Mouse (Mus musculus) kidney, adult 2 months (tissue): Measurements from ENCODE around the gene Elk3.
A peak's percentile ranks its signal among the peaks of the same experiment; 100 is the strongest.

Source experiments
- CTCF ChIP-seq: fragments of 200-500 bp; conservative IDR thresholded peaks from 2 replicates; pipeline ENCODE4 v1.5.1; 2011; ENCODE audit warnings: low read depth, mild to moderate bottlenecking, control low read depth, low read length, moderate library complexity, mixed read lengths; ENCODE audit not compliant: insufficient read depth, insufficient read length
- POLR2A ChIP-seq: fragments of 200-500 bp; IDR thresholded peaks from one replicate; pipeline ENCODE4 v1.6.1; 2011; ENCODE audit warnings: low read depth, low read length, control low read depth

DNA sequence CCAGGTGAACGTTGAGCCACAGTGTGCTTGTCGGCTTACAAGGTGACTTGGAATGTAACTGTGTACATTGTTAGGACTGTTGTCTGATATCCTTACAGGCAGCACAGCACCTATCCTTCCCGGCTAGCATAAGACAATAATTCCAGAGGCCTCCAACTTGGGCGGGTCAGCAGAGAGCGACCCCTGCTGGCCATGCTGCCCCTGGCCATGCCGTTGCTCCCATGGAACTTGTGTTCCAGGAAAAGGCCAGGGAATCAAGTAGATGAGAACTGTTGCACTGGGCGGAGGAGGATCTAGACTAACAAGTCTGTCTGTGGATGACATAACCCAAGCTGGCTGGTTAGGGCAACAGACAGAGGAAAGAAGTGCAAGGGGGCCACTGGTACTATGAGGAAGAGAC, 19.6 kb downstream of the Elk3 start:
- TF ChIP-seq CTCF (peak; percentile 77), POLR2A (no peak)
